Mouse (Mus musculus) small intestine, adult 2 months (tissue): ENCODE data around the gene Lpp. TPM values are rescaled to one million over a fixed set of nuclear protein-coding genes. Genes with fewer than 3 reads are reported as not detected.

Experiments used
- H3K27ac ChIP-seq: fragments of 200-500 bp; 2 replicates; pipeline ENCODE4 v1.5.1; 2012; ENCODE audit warnings: low read depth, low read length, control low read depth, inconsistent platforms; ENCODE audit not compliant: insufficient read depth
- H3K27me3 ChIP-seq: fragments of 200-500 bp; 2 replicates; pipeline ENCODE4 v1.6.1; 2012; ENCODE audit warnings: mild to moderate bottlenecking, moderate library complexity, low read length, inconsistent platforms; ENCODE audit not compliant: control insufficient read depth, insufficient read depth
- H3K36me3 ChIP-seq: fragments of 200-500 bp; 2 replicates; pipeline ENCODE4 v1.6.1; 2012; ENCODE audit warnings: mild to moderate bottlenecking, low read length, control low read depth, inconsistent platforms; ENCODE audit not compliant: control insufficient read depth, insufficient read depth
- H3K4me1 ChIP-seq: fragments of 200-500 bp; 2 replicates; pipeline ENCODE4 v1.6.1; 2012; ENCODE audit warnings: low read length, inconsistent platforms, mixed read lengths; ENCODE audit not compliant: control insufficient read depth, insufficient read depth, insufficient read length
- H3K4me3 ChIP-seq: fragments of 200-500 bp; 2 replicates; pipeline ENCODE4 v1.5.1; 2012; ENCODE audit warnings: low read depth, mild to moderate bottlenecking, control low read depth, inconsistent platforms, low read length, moderate library complexity
- CTCF ChIP-seq: fragments of 200-500 bp; IDR thresholded peaks from 2 replicates; pipeline ENCODE4 v1.5.1; 2012; ENCODE audit warnings: low read depth, mild to moderate bottlenecking, control low read depth, inconsistent platforms, low read length, moderate library complexity, mixed read lengths; ENCODE audit not compliant: insufficient replicate concordance, insufficient read length; ENCODE audit errors: extremely low read depth
- POLR2A ChIP-seq: fragments of 200-500 bp; IDR thresholded peaks from 2 replicates; pipeline ENCODE4 v1.6.1; 2012; ENCODE audit warnings: low read depth, mild to moderate bottlenecking, control low read depth, inconsistent platforms, low read length, moderate library complexity
- WGBS: fragments of 180-500 bp; shearing (Covaris S2); methylation state at CpG from one replicate; pipeline ENCODE4 v1.1.7; 2018; 5-methylcytosine and 5-hydroxymethylcytosine counted together
- polyA plus RNA-seq: library from polyadenylated mRNA; depleted of rRNA; stranded (reverse); fragments of >200 nt; gene quantifications from 2 replicates; pipeline ENCODE4 v1.2.3, GENCODE M21; 2012

Gene Lpp
- polyA plus RNA-seq, 1 experiment = 23.6 TPM

DNA sequence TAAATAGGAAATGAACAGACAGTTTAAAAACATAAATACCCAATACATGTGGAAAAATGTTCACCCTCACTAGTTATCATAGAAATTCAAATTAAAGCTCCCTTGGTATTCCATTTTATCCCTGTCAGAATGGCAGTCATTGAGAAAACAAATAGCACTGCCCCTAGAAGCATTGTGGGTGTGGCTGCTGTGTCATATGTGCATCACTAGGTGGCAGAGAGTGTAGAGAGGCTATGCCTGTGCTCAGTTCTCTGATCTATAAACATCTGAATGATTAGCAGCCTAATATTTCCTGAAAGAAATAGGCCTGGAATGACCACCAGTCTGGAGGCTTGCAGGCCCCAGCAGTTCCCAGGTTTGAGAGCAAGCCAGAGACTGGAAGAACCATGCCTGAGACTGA is 490.7 kb downstream of the Lpp start:
- TF ChIP-seq CTCF = 0 out of 2 replicates have a peak, but pooled peaks have one; percentile 7
- no peak for TF ChIP-seq POLR2A
- Histone ChIP-seq H3K27me3 (no peaks in the 10 kb centered on the region), H3K27ac (no peak overlapping the region)

DNA sequence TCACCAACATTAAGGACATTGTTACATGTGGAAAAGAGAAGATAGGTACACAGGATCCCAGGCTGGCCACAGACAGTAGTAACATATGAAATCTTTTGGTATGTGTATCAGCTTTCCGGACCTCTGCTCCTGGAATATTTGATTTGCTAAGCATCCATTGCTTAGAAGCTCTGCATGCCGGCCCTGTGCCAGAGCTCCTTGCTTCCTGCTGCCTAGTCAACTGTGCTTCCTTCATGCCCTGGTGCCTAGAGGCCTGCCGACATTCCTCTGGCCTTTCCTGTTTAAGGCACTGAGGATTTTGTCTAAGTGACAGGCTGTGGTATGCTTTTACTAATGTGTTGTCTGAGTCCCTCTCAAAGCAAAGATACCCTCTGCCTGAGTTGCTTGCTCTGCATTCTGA is 493.0 kb downstream of the Lpp start:
- no peak overlapping the region for H3K4me3 ChIP-seq
- peaks cover 5% of the 10 kb centered on the region for H3K36me3 ChIP-seq
- TF ChIP-seq POLR2A (no peak), CTCF (no peak)
- H3K27ac ChIP-seq = no peak overlapping the region
- no peaks in the 10 kb centered on the region for H3K27me3 ChIP-seq
- peaks cover 4% of the 10 kb centered on the region; the same call in 1 of the 2 replicates for H3K4me1 ChIP-seq
- WGBS = 79% methylated on average over 3 of the region's 3 CpGs

More for the DNA sequence above, 490.7 kb downstream of the Lpp start:
- Histone ChIP-seq H3K4me3 (no peak overlapping the region), H3K4me1 (peaks cover 8% of the 10 kb centered on the region; the same call in 1 of the 2 replicates), H3K36me3 (no peaks in the 10 kb centered on the region)

DNA sequence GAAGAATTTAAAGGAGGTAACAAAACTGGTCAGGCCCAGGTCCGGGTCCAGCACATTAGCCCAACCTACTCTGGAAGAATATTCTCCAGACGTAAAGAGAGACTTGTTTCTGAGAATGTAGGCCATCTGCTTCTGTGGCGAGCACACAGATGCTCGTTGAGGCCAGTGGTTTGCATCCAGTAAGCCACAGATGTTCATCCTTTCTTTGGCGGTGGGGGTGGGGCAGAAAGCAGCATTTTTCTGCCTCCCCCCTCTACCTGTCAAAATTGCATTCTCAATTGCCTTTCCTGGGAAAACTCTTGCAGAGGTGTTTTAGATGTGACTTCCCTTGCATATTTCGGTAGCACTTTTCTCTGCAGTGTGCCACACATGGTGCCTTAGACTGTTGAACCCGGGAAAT is 493.6 kb downstream of the Lpp start:
- Histone ChIP-seq H3K36me3 (peaks cover 5% of the 10 kb centered on the region), H3K4me3 (no peak overlapping the region), H3K4me1 (peaks cover 4% of the 10 kb centered on the region; the same call in 1 of the 2 replicates), H3K27ac (no peak overlapping the region), H3K27me3 (no peaks in the 10 kb centered on the region)
- WGBS = 75% methylated on average over 7 of the region's 7 CpGs
- TF ChIP-seq POLR2A (no peak), CTCF (no peak)

DNA sequence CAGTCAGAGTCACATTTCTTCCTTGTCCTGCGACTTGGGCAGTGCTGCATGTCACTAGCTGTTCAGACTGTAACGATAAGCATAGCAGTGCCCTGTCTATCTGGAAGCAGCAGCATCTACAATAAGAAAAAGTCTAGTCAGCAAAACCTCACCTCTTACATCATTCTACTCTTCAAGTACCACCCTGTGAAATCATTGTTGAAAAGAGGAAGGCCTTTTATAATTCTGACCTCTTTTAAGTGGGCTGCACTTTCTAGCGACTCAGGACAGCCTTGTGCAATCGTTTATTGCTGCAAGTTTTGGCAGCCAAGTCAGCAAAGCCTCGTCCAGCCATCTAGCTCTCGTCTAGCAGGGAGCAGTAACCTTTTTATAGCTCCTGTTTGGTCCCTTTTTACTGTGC is 498.1 kb downstream of the Lpp start:
- 35% methylated on average over 6 of the region's 6 CpGs for WGBS
- H3K27ac ChIP-seq = no peak overlapping the region

DNA sequence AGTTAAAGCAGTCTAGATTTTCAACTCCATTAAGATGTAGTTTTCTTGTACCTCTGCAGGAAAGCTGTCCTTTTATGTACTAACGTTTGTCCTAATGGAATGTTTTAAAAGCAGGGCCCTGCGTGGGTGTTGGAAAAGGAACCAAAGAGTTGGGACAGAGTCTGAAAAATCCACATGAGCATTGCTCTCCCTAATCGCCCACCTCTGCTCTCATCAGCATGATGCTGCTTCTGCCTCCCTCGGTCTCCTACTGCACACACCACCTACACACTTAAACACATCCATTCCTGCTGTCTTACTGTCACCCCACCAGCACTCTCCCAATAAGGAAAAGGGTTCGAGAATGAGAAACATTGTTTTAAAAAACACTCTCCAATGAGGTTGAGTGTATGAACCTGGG is 501.9 kb downstream of the Lpp start:
- H3K4me1 ChIP-seq = no peaks in the 10 kb centered on the region

More for the DNA sequence above, 498.1 kb downstream of the Lpp start:
- no peak overlapping the region for H3K4me3 ChIP-seq
- H3K27me3 ChIP-seq = no peaks in the 10 kb centered on the region
- H3K36me3 ChIP-seq = peaks cover 5% of the 10 kb centered on the region
- H3K4me1 ChIP-seq = no peaks in the 10 kb centered on the region
- TF ChIP-seq POLR2A = no peak
- TF ChIP-seq CTCF = no peak

DNA sequence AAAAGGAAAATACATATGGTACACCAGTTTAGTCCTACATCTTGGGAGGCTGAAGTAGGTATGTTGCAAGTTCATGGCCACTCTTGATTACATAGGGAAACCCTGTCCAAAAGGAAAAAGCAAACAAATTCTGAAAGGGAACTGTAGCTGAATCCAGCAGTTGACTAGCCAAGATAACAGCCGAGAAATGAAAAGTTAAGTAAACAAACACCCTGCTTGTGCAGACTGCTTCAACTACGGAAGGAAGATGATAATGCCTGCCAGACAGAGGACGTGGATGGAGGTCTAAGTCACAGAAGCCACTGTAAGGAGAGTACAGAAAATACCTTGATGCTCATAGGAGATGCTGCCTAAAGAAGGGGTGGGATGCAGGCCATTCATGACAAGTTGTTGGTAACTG is 504.3 kb downstream of the Lpp start:
- TF ChIP-seq POLR2A (no peak), CTCF (no peak)
- 11% methylated on average over 3 of the region's 3 CpGs for WGBS
- H3K27ac ChIP-seq = no peak overlapping the region
- no peaks in the 10 kb centered on the region for H3K36me3 ChIP-seq
- no peak overlapping the region for H3K4me3 ChIP-seq
- H3K4me1 ChIP-seq = peaks cover 11% of the 10 kb centered on the region; the same call in 1 of the 2 replicates
- no peaks in the 10 kb centered on the region for H3K27me3 ChIP-seq

More for the DNA sequence above, 501.9 kb downstream of the Lpp start:
- H3K36me3 ChIP-seq = peaks cover 5% of the 10 kb centered on the region; the same call in 1 of the 2 replicates
- TF ChIP-seq CTCF (no peak), POLR2A (no peak)
- no peak overlapping the region for H3K4me3 ChIP-seq
- no peaks in the 10 kb centered on the region for H3K27me3 ChIP-seq
- 89% methylated on average over 5 of the region's 5 CpGs for WGBS
- H3K27ac ChIP-seq = no peak overlapping the region

DNA sequence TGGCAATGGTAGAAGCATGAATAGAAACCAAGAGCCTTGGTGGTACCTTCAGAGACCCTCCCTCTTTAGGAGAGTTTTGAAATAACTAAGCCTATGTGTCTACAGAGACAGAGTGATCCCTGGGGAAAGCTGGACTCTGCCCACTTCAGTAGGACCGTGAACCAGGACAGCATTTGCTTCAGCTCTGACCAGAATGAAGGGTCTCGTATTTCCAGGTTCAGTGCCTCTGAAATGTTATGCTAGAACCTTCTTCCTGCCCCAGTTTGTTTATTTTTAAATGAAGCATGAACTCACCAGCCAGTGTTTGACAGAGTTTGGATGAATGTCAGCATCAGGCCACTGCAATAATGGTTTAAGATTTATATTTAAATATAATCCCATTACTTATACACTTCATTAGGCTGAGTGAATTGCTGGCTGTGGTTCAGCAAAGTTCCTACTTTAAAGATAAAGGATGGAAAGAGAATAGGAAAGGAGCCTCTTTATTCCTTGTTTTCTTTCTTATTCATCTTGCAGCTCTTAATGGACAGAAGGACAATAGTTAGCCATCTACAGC is 507.0 kb downstream of the Lpp start:
- TF ChIP-seq POLR2A (no peak), CTCF (no peak)
- Histone ChIP-seq H3K4me3 (no peak overlapping the region), H3K36me3 (no peaks in the 10 kb centered on the region), H3K27me3 (no peaks in the 10 kb centered on the region), H3K27ac (no peak overlapping the region), H3K4me1 (peaks cover 11% of the 10 kb centered on the region; the same call in 1 of the 2 replicates)
- WGBS = 74% methylated on average over 2 of the region's 2 CpGs
